Mouse (Mus musculus) ovary, postnatal 36 days (tissue): ENCODE data around the gene Gm28043.
"Not testable (repeated sequence)": the region's sequence is repeated elsewhere in the genome, so short reads cannot be mapped to it uniquely, and the experiment has no call there.

Experiments used
- DNase-seq: peaks from one replicate; pipeline ENCODE4 v3.0.0; 2022; ENCODE audit warnings: low spot score, mixed read lengths

Gene Gm28043

GRCm38 (mm10) chr17:29712565-29712964 lies 97.9 kb downstream of the Gm28043 start:
- DNase-seq: no peak

- not testable (repeated sequence) for DNase-seq
Measured at GRCm38 (mm10) chr17:29713734-29714133, 99.1 kb downstream of the Gm28043 start.

- peak; percentile 96 for DNase-seq
Measured at GRCm38 (mm10) chr17:29716732-29717445, 102.2 kb downstream of the Gm28043 start, which contains the start of gene Ccdc167. Gene Ccdc167, minus strand, starts transcription at chr17:29717044.

GRCm38 (mm10) chr17:29718660-29719059 lies 104.0 kb downstream of the Gm28043 start:
- DNase-seq: no peak

GRCm38 (mm10) chr17:29719628-29720575 lies 105.2 kb downstream of the Gm28043 start:
- no peak for DNase-seq

GRCm38 (mm10) chr17:29720755-29721365 lies 106.2 kb downstream of the Gm28043 start:
- no peak for DNase-seq

- DNase-seq: no peak
Measured at GRCm38 (mm10) chr17:29724610-29725009, 109.9 kb downstream of the Gm28043 start.

- DNase-seq: no peak
Measured at GRCm38 (mm10) chr17:29725027-29725620, 110.4 kb downstream of the Gm28043 start.

- DNase-seq: no peak
Measured at GRCm38 (mm10) chr17:29728082-29728481, 113.4 kb downstream of the Gm28043 start.

- DNase-seq: peak; percentile 72
Measured at GRCm38 (mm10) chr17:29730510-29731265, 116.0 kb downstream of the Gm28043 start.

- DNase-seq: peak; percentile 79
Measured at GRCm38 (mm10) chr17:29731266-29731952, 116.7 kb downstream of the Gm28043 start.

GRCm38 (mm10) chr17:29731953-29732325 lies 117.3 kb downstream of the Gm28043 start:
- no peak for DNase-seq

- DNase-seq: no peak
Measured at GRCm38 (mm10) chr17:29732522-29732921, 117.8 kb downstream of the Gm28043 start.

GRCm38 (mm10) chr17:29736448-29737014 lies 121.9 kb downstream of the Gm28043 start:
- DNase-seq: no peak

- DNase-seq: peak; percentile 51
Measured at GRCm38 (mm10) chr17:29737849-29738804, 123.5 kb downstream of the Gm28043 start.

GRCm38 (mm10) chr17:29747466-29747865 lies 132.8 kb downstream of the Gm28043 start:
- DNase-seq: no peak
